Mouse (Mus musculus) bone marrow, adult 2 months (tissue): Measurements from ENCODE around the gene Crocc2.

Source experiments
- CTCF ChIP-seq: fragments of 200-500 bp; IDR thresholded peaks from 2 replicates; pipeline ENCODE4 v1.5.1; 2011; ENCODE audit warnings: low read length, control low read depth; ENCODE audit not compliant: control insufficient read depth, insufficient read depth
- POLR2A ChIP-seq: fragments of 200-500 bp; IDR thresholded peaks from 2 replicates; pipeline ENCODE4 v1.6.1; 2011; ENCODE audit warnings: low read depth, mild to moderate bottlenecking, control low read depth, low read length, borderline replicate concordance; ENCODE audit not compliant: control insufficient read depth

DNA sequence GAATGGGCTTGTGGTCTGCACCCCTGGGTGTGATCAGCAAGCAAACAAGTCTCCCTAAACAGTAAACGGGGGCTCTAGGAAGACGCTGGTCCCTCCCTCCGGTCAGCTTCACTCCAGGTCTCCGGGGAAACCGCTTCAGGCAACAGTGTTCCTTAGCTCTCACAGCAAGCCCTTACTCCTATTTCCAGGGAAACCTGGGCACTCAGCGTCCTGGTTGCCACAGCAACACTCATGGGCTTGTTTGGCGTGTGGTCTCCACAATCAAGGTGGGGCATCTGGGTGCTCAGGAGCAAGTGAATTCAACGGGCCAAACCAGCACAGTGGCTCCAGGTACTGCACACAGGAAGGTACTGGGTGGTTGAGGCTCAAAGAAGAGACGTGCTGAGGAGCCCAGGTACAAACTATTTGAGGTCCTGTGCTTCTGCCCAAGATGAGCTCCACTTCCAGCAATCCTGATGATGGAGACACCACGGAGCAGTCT, at the start of gene Crocc2:
- no peak for TF ChIP-seq CTCF
- no peak for TF ChIP-seq POLR2A
